Mouse (Mus musculus): ENCODE results near the gene Inafm1.
"Not testable (repeated sequence)": the region's sequence is repeated elsewhere in the genome, so short reads cannot be mapped to it uniquely, and the experiment has no call there.

Gene Inafm1

GRCm38 (mm10) chr7:16273081-16273765 is at the start of gene Inafm1:
Gene Inafm1, minus strand, starts transcription at chr7:16273617.
- DNase-seq (ENCODE audit: low spot score): peak; percentile 88

GRCm38 (mm10) chr7:16320479-16320878 is 47.1 kb upstream of the Inafm1 start:
- DNase-seq (ENCODE audit: low spot score): no peak

- DNase-seq (ENCODE audit: low spot score): no peak
Measured at GRCm38 (mm10) chr7:16319216-16319615, 45.8 kb upstream of the Inafm1 start.

GRCm38 (mm10) chr7:16317094-16317493 is 43.7 kb upstream of the Inafm1 start:
- DNase-seq (ENCODE audit: low spot score): no peak

- no peak for DNase-seq (ENCODE audit: low spot score)
Measured at GRCm38 (mm10) chr7:16315222-16315759, 41.9 kb upstream of the Inafm1 start.

- DNase-seq (ENCODE audit: low spot score): no peak
Measured at GRCm38 (mm10) chr7:16314221-16314775, 40.9 kb upstream of the Inafm1 start.

- DNase-seq (ENCODE audit: low spot score): peak; percentile 76
Measured at GRCm38 (mm10) chr7:16313481-16314220, 40.2 kb upstream of the Inafm1 start.

- DNase-seq (ENCODE audit: low spot score): peak; percentile 43
Measured at GRCm38 (mm10) chr7:16312672-16313311, 39.4 kb upstream of the Inafm1 start.

GRCm38 (mm10) chr7:16312011-16312671 is 38.7 kb upstream of the Inafm1 start:
- no peak for DNase-seq (ENCODE audit: low spot score)

- DNase-seq (ENCODE audit: low spot score): peak; percentile 29
Measured at GRCm38 (mm10) chr7:16311453-16312004, 38.1 kb upstream of the Inafm1 start.

- peak; percentile 71 for DNase-seq (ENCODE audit: low spot score)
Measured at GRCm38 (mm10) chr7:16310521-16311452, 37.4 kb upstream of the Inafm1 start.

- DNase-seq (ENCODE audit: low spot score): peak; percentile 87
Measured at GRCm38 (mm10) chr7:16310020-16310520, 36.7 kb upstream of the Inafm1 start.

- DNase-seq (ENCODE audit: low spot score): peak; percentile 88
Measured at GRCm38 (mm10) chr7:16309318-16310019, 36.1 kb upstream of the Inafm1 start.

- DNase-seq (ENCODE audit: low spot score): peak; percentile 53
Measured at GRCm38 (mm10) chr7:16308555-16309317, 35.3 kb upstream of the Inafm1 start.

- DNase-seq (ENCODE audit: low spot score): not testable (repeated sequence)
Measured at GRCm38 (mm10) chr7:16308093-16308492, 34.7 kb upstream of the Inafm1 start, which contains the start of gene Bbc3. Gene Bbc3, plus strand, starts transcription at chr7:16308393.

- DNase-seq (ENCODE audit: low spot score): not testable (repeated sequence)
Measured at GRCm38 (mm10) chr7:16307141-16307540, 33.7 kb upstream of the Inafm1 start.

- peak; percentile 94 for DNase-seq (ENCODE audit: low spot score)
Measured at GRCm38 (mm10) chr7:16299419-16300035, 26.1 kb upstream of the Inafm1 start.

GRCm38 (mm10) chr7:16298927-16299326 is 25.5 kb upstream of the Inafm1 start:
- no peak for DNase-seq (ENCODE audit: low spot score)
